ENCODE assay signal across 22 mouse cellular contexts in the genomic region with DNA sequence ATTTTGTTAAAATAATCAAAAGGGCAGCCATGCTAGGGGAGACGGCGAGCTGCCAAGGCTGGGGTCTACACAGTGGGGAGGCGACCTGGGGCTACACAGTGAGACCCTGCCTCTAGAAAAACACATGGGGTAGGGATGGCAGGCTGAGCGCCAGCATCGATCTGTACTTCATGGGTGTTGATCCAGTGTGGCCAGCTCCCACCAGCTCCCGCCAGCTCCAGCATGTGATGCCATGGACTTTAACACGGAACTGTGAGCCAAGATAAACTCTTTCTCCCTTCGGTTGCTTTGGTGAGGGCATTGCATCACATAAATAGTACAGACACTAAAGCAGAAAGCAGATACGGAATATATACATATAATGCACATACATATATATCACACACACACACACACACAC. TPM values are rescaled to one million over a fixed set of nuclear protein-coding genes. Genes with fewer than 3 reads are reported as not detected.
DNase-seq lines count a peak whose midpoint lies in the region; ATAC-seq and TF ChIP-seq lines count a peak whose summit lies in the region.
"Had no signal": no experiment of that assay in that cellular context is flagged by ENCODE, and none has a peak within 500 bp of the region (broad histone marks: within the 10 kb centered on the region; RNA-seq: fewer than 3 reads in every experiment).

No protein-coding gene starts in this region.

- DNase-seq in heart, adult 11 months = peak; percentile 87
- DNase-seq in heart, postnatal 10 days = no peak
- DNase-seq in kidney, adult 2 months = peak; percentile 66
- no peak for DNase-seq in kidney, postnatal 14 days
- DNase-seq in liver, adult 2 months (ENCODE audit: extremely low read depth, low read depth, low spot score) = peak; percentile 96
- no peak for DNase-seq in limb, embryonic 10.5 days (ENCODE audit: low spot score)
- no peak for DNase-seq in cerebellum, adult 11-12 months
- DNase-seq: adrenal gland, postnatal 14 days; B cell, adult 2 months; cerebellum, adult 18-20 months; cerebellum, adult 9-11 months; cerebellum, postnatal 36 days; forebrain, postnatal 0 days; gastrocnemius, postnatal 14 days; heart, postnatal 36 days had no signal

- 76% methylated on average over 9 of the region's 9 CpGs for WGBS in kidney, adult 2 months
- WGBS in liver, adult 2 months = 36% methylated on average over 9 of the region's 9 CpGs
- WGBS in liver, embryonic 12.5 days (ENCODE audit: insufficient replicate concordance) = 81% methylated on average over 9 of the region's 9 CpGs
- WGBS in limb, embryonic 10.5 days = 95% methylated on average over 9 of the region's 9 CpGs

- H3K27ac ChIP-seq in kidney, adult 2 months (ENCODE audit: insufficient read depth, low read depth, low read length) = no peak overlapping the region
- H3K27ac ChIP-seq in liver, adult 2 months (replicated peaks; ENCODE audit: insufficient read depth, low read depth, low read length) = peak overlapping the region; percentile 32; the same call in 1 of the 2 replicates
- H3K27ac ChIP-seq in liver, embryonic 12.5 days = no peak overlapping the region
- 0 out of 2 replicates have a peak overlapping the region, but pooled peaks have one; percentile 10 for H3K27ac ChIP-seq in limb, embryonic 10.5 days
- H3K27ac ChIP-seq: embryonic facial prominence, embryonic 10.5 days; forebrain, embryonic 13.5 days had no signal

- H3K4me3 ChIP-seq in kidney, adult 2 months (ENCODE audit: insufficient read depth, low read depth, low read length) = no peak overlapping the region
- H3K4me3 ChIP-seq in liver, adult 2 months (ENCODE audit: insufficient read depth, low read depth, low read length) = no peak overlapping the region
- H3K4me3 ChIP-seq in liver, embryonic 12.5 days = no peak overlapping the region
- no peak overlapping the region for H3K4me3 ChIP-seq in limb, embryonic 10.5 days
- H3K4me3 ChIP-seq: embryonic facial prominence, embryonic 10.5 days; forebrain, embryonic 13.5 days; heart, embryonic 12.5 days had no signal

- H3K79me2 ChIP-seq in liver, adult 2 months (ENCODE audit: control insufficient read depth, insufficient read depth, low read length) = no peaks in the 10 kb centered on the region

- peaks cover 14% of the 10 kb centered on the region for H3K4me1 ChIP-seq in kidney, adult 2 months (ENCODE audit: control insufficient read depth, insufficient read depth, low read length)
- H3K4me1 ChIP-seq in liver, adult 2 months (ENCODE audit: control insufficient read depth, insufficient read depth, low read length) = peaks cover 17% of the 10 kb centered on the region
- no peaks in the 10 kb centered on the region for H3K4me1 ChIP-seq in liver, embryonic 12.5 days
- H3K4me1 ChIP-seq in limb, embryonic 10.5 days = peaks cover 19% of the 10 kb centered on the region
- H3K4me1 ChIP-seq: embryonic facial prominence, embryonic 10.5 days; heart, embryonic 12.5 days had no signal

- H3K9me3 ChIP-seq in liver, embryonic 12.5 days (replicated peaks) = no peaks in the 10 kb centered on the region
- H3K9me3 ChIP-seq in limb, embryonic 10.5 days (replicated peaks) = no peaks in the 10 kb centered on the region
- H3K9me3 ChIP-seq: embryonic facial prominence, embryonic 10.5 days; forebrain, embryonic 13.5 days; heart, embryonic 12.5 days had no signal

- H3K27me3 ChIP-seq in kidney, adult 2 months (replicated peaks; ENCODE audit: control insufficient read depth, insufficient read depth, low read length) = no peaks in the 10 kb centered on the region
- H3K27me3 ChIP-seq in liver, adult 2 months (ENCODE audit: control insufficient read depth, insufficient read depth, low read length) = no peaks in the 10 kb centered on the region
- H3K27me3 ChIP-seq in liver, embryonic 12.5 days (replicated peaks) = 0 out of 2 replicates have a peak, but pooled peaks cover 11% of the 10 kb centered on the region
- H3K27me3 ChIP-seq in limb, embryonic 10.5 days (ENCODE audit: low read depth, poor library complexity, severe bottlenecking) = no peaks in the 10 kb centered on the region
- H3K27me3 ChIP-seq: forebrain, embryonic 13.5 days; heart, embryonic 12.5 days; Patski had no signal

- H3K4me2 ChIP-seq in liver, embryonic 12.5 days = no peak overlapping the region
- H3K4me2 ChIP-seq: forebrain, embryonic 13.5 days; heart, embryonic 12.5 days had no signal

- ATAC-seq in liver, embryonic 12.5 days = no peak
- ATAC-seq: activated CD4-positive, CD25-positive, alpha-beta regulatory T cell, adult 4 months; CD4-positive, CD25-positive, alpha-beta regulatory T cell, adult 4 months; forebrain, embryonic 13.5 days; forebrain, postnatal 0 days; Patski had no signal

- TF ChIP-seq POLR2A in kidney, adult 2 months (IDR thresholded peaks at IDR 0.05; ENCODE audit: low read depth, low read length) = no peak
- no peak for TF ChIP-seq POLR2A in liver, adult 2 months (IDR thresholded peaks at IDR 0.05; ENCODE audit: extremely low read depth, insufficient read depth, low read length)

- intact Hi-C loops in heart, postnatal 10 days (cut with DNase I) = no loop called here

- TF ChIP-seq CTCF in kidney, adult 2 months (conservative IDR thresholded peaks at IDR 0.05; ENCODE audit: insufficient read depth, insufficient read length, low read depth, low read length) = no peak
- TF ChIP-seq CTCF in liver, adult 2 months (IDR thresholded peaks at IDR 0.05; ENCODE audit: low read depth, low read length) = no peak

- no peaks in the 10 kb centered on the region for H3K36me3 ChIP-seq in kidney, adult 2 months (ENCODE audit: control insufficient read depth, insufficient read depth, low read length)
- no peaks in the 10 kb centered on the region for H3K36me3 ChIP-seq in liver, adult 2 months (ENCODE audit: control insufficient read depth, insufficient read depth, low read length)
- H3K36me3 ChIP-seq in liver, embryonic 12.5 days = no peaks in the 10 kb centered on the region
- H3K36me3 ChIP-seq in limb, embryonic 10.5 days = no peaks in the 10 kb centered on the region
- H3K36me3 ChIP-seq: embryonic facial prominence, embryonic 10.5 days; heart, embryonic 12.5 days had no signal

- no peak overlapping the region for H3K9ac ChIP-seq in liver, adult 2 months (ENCODE audit: low read depth, low read length)
- no peak overlapping the region for H3K9ac ChIP-seq in liver, embryonic 12.5 days
- H3K9ac ChIP-seq: forebrain, embryonic 13.5 days; forebrain, postnatal 0 days; heart, embryonic 12.5 days had no signal

RNA-seq across cellular contexts. Expression of a gene that starts 53.0 kb away (rescaled TPM):
- total RNA-seq in heart, postnatal 10 days (2021) = 10 to 100 TPM; 14.4 to 17.7 TPM
- 7.0 and 8.2 TPM in 2 replicates for polyA plus RNA-seq in kidney, adult 2 months (2012; rRNA removed)
- total RNA-seq in liver, adult 2 months (2014; rRNA removed) = 4.2 and 5.6 TPM in 2 replicates
- polyA plus RNA-seq in liver, adult 2 months (2012; rRNA removed) = 2.4 and 2.9 TPM in 2 replicates
- 3.8 and 4.5 TPM in 2 replicates for polyA plus RNA-seq in liver, embryonic 12.5 days (2016; fragmentation: Nextera tagmentation; extraction: Ambion mirVana)
- polyA plus RNA-seq in limb, embryonic 10.5 days (2016; fragmentation: Nextera tagmentation; extraction: Ambion mirVana) = 3.9 and 4.1 TPM in 2 replicates

Comparison
In these comparisons a context has a peak if more than half of its experiments do, and no peak if none do; other contexts are left out.
1. DNase-seq: peak in heart, adult 11 months (single experiment), kidney, adult 2 months (single experiment) and liver, adult 2 months (single experiment); none in heart, postnatal 10 days (0 of 2), kidney, postnatal 14 days (single experiment), limb, embryonic 10.5 days (single experiment) and cerebellum, adult 11-12 months (single experiment).
2. H3K27ac ChIP-seq: peak in liver, adult 2 months (single experiment) and limb, embryonic 10.5 days (single experiment); none in kidney, adult 2 months (single experiment) and liver, embryonic 12.5 days (single experiment).